Mouse (Mus musculus): ENCODE measurements around the gene Pecr. TPM values are rescaled to one million over a fixed set of nuclear protein-coding genes. Genes with fewer than 3 reads are reported as not detected.

Pecr gene
- polyA plus RNA-seq, 1 experiment from 2014 or later = 8.7 TPM

- 28% methylated on average over 17 of the region's 17 CpGs for WGBS
- ATAC-seq (ENCODE audit: low read depth) = no peak
- peak overlapping the region; percentile 80 for H3K4me3 ChIP-seq
- H3K9me3 ChIP-seq = no peaks in the 10 kb centered on the region
- H3K9ac ChIP-seq = peak overlapping the region; percentile 83
- H3K27ac ChIP-seq (replicated peaks) = no peak overlapping the region
- H3K27me3 ChIP-seq = no peaks in the 10 kb centered on the region; the same call in 1 of the 2 replicates
- H3K36me3 ChIP-seq = no peaks in the 10 kb centered on the region
- peak overlapping the region; percentile 85 for H3K4me2 ChIP-seq
- peaks cover 17% of the 10 kb centered on the region for H3K4me1 ChIP-seq (replicated peaks)
Measured at GRCm38 (mm10) chr1:72210803-72211679, 73.1 kb downstream of the Pecr start.

Other genes with a start within 250 kb of the Pecr start
- gene Mreg, start 72.0 kb downstream of the Pecr start, polyA plus RNA-seq (2015; fragmentation: Nextera tagmentation; extraction: Ambion mirVana) = 12.9 and 13.6 TPM in 2 replicates
- gene Tmem169, start 55 bp upstream of the Pecr start, polyA plus RNA-seq (2015; fragmentation: Nextera tagmentation; extraction: Ambion mirVana) = 33.4 and 37.3 TPM in 2 replicates
- gene Xrcc5, start 23.1 kb upstream of the Pecr start, polyA plus RNA-seq (2015; fragmentation: Nextera tagmentation; extraction: Ambion mirVana) = 26.3 and 29.5 TPM in 2 replicates